Mouse (Mus musculus) megakaryocyte, embryonic 14.5 days (primary cell): ENCODE results near the gene Lyst.

ENCODE experiments used
- FLI1 ChIP-seq: IDR thresholded peaks from 2 replicates; pipeline ENCODE4 v1.6.1; 2012; ENCODE audit warnings: low read length, inconsistent platforms, mixed read lengths
- GATA1 ChIP-seq: IDR thresholded peaks from 3 replicates; pipeline ENCODE4 v1.6.1; 2012; ENCODE audit warnings: mixed read lengths, low read length, inconsistent platforms, borderline replicate concordance

DNA sequence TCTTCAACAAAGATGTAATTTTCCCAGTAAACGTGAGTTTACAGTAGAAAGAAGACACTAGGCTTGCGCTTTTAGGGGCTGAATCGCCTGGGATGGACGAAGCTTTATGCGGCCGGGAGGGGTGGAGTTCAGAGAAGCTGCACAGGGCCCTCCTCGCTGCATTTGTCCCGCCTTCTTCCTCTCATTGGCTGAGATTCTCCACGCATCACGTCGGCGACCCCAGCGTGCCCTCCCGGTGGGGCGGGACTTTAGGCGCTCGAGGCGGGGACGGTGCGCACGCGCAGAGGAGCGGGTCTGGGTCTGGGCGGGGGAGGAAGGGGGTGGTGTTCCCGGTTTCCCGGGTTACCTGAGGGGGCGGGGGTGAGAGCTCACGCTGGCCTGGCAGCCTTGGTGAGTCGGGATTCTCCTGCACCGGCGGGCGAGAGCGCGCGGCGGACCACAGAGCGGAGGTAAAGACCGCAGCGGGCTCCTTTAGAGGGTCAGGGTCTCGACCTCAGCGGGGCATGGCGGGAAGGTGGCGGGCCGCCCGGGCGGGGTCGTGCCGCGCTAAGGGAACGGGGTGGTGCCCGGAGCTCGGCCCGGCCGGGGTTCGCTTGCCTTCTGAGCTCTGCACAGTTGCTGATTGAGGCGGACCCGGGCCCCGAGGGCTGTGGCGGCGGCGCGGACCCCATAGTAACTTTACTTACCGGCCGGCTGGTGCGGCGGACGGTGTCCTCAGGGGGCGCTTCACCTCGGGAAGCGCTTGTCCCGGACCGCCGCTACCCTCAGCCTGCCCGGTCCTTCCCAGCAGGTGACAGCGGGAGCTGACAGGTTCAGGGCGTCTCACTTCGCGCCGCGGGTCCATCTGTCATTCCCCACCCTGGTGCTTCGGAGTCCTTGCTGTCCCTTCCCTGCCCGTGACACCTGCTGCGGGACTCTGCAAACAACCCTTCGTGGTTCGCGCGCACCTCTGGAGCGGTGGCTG lies at the start of gene Lyst:
- TF ChIP-seq GATA1, result no peak
- no peak for TF ChIP-seq FLI1
